Mouse (Mus musculus) ZHBTc4 (cell line): ENCODE data around the gene Cemip.
A peak's percentile ranks its signal among the peaks of the same experiment; 100 is the strongest.

Experiments
- DNase-seq: peaks from one replicate; pipeline ENCODE4 v3.0.0-alpha.2; 2011; ENCODE audit warnings: low read depth, low spot score

Gene Cemip

DNA sequence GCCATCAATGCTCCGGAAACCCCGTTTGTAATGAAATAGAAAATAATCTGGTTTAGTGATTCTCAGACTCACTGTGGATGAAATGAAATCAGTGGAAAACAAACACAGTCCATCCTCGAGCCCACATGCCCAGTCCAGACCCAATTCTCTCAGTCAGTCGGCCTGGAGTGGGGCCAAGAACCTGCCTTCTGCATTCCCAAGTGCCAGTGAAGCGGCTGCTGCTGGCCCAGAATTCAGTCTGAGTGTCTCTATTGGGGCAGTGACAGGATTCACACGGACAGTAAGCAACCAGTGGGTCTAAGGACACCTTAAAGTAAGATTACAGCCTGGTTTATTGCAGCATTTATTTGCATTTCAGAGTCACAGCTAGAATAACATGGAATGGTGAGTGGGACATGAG, 10.2 kb upstream of the Cemip start:
- DNase-seq, result no peak

DNA sequence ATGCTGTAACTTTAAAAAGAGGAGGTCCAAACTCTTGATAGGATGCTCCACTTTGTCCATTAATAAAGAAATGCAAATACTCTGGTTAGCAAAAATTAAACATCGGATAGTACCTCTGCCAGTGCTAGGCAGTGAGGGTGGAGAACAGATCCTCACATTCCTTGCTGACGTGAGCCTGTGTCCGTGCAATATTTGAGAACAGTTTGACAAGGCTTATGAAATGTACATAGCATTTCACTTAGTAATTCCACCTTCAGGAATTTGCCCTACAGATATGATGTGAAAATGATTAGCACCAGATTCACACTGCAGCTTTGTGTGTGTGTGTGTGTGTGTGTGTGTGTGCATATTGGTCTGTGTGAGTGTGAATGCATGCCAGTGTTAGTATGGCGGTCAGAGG, 4.5 kb upstream of the Cemip start:
- DNase-seq, result no peak

DNA sequence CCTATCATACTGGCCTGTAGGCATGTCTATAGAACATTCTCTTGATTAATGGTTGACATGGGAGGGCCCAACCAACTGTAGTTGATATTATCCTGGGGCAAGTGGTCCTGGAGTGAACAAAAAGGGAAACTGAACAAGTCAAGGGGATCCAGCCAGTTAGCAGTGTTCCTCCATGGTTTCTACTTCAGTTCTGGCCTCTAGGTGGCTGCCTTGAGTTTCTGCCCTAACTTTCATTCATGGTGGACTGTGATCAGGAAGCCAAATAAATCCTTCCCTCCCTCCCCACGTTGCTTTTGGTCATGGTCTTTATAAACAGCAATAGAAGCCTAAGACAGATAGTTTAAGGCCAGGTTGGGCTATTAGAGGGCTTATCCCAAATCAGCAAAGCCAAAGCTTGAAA, 3.5 kb upstream of the Cemip start:
- DNase-seq, result peak; percentile 57

DNA sequence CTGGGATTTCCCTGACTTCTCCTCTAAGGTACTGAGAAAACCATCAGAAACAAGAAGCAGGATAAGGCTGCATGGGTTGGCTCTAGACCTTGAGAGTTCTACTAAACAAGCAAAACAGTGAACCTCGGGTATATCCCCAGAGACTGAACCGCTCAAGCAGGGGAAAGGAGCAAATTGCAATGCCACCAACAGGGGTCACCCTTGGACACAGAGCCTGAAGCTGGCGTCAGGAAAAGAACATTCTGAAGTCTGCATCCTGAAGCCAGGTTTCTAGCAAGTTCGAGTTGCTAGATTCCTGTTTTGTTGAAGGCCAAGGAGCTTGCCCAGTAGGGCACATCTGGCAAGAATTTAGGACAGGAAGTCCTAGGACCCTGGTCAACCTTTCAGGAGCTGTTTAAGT, 2.7 kb upstream of the Cemip start:
- DNase-seq, result peak; percentile 89

DNA sequence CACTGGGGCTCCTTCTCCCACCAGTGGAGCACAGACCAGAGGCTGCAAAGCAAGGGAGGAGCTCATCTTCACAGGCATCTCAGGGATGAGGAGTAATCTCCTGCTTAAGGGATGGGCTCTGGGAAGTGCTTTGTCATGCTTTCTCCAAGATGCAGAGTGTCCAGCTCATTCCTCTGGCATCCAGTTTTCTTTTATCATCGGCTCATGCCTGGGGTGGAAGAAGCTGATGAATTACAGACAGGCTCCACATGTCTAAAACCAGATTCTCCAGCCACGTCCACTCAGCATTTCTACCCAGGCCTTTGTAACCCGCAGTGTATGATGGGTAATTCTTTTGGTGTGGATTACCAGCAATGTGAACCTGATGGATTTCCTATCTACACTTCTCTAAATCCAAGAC, 1.9 kb upstream of the Cemip start:
- DNase-seq, result peak; percentile 17

DNA sequence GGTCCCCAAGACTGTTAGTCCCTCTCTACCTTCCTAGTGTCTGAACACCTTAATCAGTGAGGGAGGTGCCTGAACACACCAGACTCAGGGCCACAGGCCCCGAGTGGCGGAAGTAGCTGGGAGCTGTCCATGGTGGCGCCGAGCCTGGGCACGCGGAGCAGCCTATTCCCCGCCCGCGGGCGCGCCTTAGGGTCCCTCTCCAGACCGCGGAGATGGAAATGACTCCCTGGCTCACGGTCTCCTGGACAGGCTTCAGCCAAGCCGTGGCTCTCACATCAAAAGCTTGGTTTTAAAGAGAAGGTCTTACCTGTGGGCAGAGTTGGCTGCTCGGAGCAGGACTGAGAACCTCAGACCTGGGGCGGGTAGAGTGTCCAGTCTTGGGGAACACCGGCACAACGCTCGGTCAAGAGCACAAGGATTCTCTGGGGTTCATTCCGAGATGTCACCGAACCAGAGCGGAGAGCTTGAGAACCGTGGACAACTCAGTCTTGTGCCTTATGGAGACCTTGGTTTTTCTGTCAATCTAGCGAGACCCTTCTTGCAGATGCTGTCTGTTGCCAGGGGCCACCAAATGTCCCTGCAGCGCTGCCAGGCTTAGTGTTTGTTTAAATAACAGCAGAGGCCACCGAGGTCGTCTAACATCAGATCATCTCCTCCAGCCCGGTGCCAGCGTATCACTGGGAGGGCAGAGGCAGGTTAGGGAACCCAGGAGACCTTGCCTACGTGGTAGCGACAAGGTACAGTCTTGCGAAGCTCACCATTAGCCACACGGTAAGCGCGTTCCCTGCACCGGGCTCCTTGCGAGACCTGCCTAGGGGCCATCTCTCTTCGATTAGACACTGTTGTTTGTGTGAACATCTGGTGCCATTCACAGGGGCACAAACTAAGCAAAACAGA, 1.0 kb downstream of the Cemip start:
- DNase-seq, result peak; percentile 84

DNA sequence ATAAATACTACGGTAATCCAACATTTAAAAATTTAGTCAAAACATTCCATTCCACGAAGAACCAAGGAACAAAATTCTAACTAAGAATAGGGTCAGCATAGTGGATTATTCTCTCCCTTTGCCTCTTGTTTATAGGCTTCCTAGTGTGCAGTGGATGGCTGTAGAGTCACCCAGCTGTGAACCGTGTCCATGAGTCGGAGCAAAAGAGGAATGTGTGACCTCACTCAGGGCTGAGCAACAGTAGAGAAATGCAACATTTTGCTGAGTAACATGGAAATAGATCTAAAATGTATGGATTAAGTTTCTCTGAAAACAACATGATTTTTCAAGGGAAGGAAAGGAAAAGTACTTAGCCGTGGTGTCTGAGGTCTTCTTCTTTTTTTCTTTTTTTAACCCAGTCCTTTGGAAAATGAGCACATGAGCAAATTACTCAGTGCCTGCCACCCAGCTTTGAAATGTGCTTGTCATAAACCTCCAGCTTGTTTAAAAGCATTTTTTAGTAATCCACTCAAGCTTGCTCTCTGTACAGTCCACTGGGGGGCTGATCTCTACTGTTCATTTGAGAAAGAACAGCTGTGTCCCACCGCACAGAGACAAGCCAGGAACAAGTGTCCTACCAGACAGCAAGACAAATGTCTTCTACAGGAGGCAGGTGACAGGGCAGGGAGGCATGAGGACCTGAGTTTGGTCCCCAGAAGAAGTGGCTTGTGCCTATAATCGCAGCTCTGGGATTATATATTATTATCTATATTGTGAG, 8.9 kb downstream of the Cemip start:
- no peak for DNase-seq

DNA sequence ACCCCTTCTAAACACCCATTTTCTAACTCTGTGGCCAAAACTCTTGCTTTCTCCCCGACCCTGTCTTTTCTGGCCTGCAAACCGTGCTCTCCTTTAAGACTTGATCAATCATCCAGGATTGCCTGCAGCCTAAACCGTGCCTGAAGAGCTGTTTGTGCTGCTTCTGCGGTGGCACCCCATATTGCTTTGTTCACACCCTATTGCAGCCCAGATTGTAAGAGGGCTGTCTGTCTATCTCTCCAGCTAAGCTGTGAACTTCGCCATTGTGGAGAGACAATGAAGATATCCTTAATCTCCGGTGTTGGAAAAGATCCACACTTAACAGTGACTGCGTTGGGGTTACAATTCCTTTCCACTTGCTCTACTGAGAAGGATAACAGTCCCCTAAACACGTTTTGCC, 12.0 kb downstream of the Cemip start:
- DNase-seq, result no peak

DNA sequence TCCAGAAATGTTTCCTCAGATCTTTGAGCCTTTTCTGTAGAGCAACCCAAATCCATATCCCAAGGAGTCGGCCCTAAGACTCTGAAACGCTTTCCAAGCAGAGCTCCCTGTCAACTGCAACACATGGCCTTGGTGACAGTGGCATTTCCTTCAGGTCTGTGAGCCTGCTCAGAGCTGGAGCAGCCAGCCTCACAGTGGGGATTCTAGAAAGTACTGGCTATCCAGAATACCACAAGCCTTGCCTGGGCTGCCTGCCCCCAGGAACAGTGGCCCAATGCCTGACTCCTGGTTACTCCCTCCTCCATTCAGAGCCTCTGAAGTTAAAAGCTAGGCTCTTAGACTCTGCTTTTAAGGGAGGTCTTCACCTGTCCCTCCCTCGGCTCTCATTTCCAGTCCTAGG, 12.4 kb downstream of the Cemip start:
- DNase-seq, result no peak

DNA sequence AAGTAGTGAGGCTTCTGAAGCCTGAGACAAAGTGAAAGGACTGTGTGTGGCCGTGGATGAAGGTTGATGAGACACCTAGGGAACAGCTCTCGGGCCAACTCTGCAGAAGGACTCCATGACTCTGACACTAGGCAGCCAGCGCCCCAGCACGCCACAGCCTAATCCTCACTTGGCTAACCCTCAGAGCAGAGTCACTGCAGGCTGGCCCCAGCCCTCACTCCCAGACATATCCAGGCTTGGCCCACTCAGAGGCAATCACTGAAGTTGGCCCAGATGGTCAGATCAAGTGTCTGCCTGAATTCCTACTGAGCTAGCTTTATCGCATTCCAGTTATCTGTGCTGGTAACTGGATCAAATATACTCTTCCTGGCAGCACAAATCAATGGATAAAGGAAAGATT, 17.4 kb downstream of the Cemip start:
- DNase-seq, result no peak

DNA sequence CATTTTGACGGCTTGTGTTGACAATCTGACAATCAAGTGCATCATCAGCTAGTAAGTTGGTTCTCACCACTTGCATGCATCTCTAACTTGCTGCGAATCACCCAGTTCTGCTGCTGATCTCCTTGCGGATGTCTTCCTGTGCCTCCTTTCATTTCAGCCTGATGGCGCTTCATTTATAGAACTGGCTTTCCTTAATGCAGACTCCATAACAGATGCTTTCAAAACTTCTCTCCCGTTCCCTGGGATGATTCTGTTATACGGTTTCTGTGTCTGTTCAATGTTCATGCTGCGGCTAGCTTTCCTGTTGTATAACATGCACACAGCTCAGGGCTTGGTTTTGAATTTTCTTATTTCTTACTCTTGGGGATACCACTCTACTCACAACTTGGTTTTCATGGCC, 26.5 kb downstream of the Cemip start:
- DNase-seq, result no peak

DNA sequence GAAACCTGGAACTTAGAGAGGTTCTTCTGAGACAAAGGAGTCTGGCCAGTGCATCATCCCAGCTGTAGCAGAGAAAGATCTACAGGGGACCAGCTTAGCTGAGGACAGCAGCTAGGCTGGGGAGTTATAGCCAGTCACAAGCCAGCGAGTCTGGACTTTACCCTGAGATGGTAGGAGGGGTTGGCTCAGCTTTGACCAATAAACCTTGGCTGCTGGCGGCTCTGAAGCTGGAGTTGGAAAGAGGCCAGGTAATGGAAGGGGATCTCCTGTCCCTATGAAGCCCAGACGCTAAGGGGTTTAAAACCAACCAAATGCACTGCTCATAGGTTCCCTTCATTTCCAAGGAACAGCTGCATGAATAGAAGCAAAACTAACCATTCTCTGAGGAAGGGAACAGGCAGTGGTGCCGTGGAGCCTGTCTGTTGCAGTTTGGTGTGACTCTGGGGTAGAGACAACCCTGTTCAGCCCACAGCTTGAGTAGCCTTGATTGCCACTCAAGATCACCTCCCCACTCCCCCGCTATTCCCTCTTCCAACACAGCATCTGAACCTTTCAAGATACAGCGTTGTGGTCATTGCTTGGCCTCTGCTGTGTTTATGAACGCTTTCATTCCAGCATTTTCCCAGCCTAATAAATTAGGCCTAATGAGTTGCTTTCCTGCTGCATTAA, 30.2 kb downstream of the Cemip start:
- no peak for DNase-seq

DNA sequence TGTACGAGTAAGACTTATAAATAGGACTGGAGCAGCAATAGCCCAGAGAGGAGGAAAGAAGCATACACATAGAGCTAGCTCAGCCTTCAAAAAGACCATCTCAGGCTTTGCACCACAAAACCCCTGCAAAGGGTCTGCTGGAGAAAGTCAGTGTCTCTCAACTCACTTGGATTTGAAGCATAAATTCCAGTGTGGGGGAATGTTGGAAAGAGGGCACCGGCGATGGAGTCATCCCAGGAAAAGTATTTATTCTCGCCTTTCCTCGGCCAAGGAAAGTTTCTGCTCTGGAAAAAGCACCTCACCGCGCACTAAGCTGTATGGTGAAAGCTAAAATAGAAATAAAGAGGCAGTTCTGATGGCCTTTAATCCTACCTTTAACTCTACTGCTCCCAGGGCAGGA, 32.4 kb downstream of the Cemip start:
- DNase-seq, result no peak

DNA sequence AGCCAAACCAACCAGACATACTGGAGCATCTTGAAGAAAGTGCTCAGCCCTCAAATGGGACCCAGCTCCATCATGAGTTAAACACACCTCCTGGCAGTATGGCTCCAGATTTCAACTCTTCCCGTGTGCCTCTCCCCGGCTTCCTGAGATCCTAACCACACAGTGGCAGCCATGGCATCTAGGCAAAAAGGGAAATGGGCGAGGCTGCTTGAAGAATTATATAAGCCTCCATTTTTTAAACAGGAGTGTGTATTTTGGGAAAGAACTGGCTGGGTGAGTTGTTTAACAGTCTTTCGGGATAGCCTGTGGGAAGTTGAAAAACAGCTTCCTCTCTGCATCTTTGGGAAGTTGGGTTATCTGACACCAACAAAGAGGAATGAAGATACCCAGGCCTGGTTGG, 34.9 kb downstream of the Cemip start:
- no peak for DNase-seq

DNA sequence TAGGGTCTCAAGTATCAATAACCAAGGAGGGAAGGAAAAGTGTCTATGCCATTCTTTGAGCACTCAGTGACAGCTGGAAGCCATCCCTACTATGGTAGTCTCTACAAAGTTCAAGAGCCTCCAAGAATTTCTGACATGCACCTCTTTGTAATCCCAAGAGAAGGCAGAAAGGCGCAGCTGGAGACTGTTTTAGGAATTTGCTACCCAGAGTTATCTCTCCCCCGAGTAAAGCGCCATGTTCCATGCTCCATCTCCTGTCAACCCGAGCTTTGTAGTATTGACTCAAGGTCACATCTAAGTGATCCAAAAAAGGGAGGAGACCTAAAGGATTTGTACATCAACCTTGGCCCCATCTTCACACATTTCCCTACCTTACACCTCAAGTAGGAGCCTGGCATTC, 40.8 kb downstream of the Cemip start:
- no peak for DNase-seq

DNA sequence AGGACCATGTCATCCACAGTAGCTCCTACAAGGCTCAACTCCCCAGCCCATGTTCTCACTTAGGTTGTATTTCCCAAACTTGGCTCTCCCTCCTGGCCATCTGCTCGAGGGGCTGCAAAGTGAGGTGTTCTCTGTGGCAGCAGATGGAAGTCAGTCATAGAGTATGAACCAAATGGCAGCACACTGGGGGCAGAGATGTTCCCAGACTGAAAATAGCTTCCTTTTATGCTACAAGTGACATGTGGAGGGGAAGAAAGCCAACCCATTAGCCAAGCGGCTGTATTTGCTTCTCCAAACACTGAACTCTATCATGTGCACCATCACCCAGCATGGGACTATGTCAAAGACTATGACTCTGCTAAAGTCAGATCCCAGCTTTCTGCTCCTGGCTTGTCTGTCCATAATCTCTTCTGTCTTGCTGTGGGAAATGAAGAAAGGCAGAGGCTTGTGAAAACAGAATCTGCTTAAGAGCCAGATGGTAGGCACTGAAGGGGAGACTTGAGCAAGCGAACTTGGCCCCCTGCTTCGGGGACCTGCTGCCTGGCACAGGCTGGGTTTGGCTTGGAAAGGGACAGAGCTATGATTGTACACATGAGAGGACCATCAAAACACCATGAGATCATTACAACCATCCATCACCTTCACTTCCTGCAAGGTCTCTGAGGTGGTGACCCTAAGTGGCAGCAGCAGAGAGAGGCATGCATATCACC, 41.6 kb downstream of the Cemip start:
- DNase-seq, result no peak

DNA sequence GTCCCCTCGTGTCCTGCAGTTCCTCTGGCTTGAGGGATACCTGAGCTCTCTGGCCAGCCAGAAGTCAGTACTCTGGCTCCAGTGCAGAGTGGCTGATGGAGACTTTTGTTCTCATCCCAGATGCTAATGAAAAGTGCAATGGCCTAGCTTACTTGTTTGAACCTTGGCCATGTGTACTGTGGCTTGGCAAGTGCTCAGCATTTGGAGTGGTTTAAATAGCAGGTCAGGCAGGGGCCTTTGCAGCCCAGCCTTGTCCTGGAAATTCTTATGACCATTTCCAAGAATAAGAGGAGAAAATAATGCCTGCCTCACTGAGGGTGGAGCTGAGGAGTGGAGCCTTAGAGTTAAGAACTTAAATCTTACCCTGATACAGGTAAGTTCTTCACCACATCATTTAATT, 43.6 kb downstream of the Cemip start:
- DNase-seq, result no peak

DNA sequence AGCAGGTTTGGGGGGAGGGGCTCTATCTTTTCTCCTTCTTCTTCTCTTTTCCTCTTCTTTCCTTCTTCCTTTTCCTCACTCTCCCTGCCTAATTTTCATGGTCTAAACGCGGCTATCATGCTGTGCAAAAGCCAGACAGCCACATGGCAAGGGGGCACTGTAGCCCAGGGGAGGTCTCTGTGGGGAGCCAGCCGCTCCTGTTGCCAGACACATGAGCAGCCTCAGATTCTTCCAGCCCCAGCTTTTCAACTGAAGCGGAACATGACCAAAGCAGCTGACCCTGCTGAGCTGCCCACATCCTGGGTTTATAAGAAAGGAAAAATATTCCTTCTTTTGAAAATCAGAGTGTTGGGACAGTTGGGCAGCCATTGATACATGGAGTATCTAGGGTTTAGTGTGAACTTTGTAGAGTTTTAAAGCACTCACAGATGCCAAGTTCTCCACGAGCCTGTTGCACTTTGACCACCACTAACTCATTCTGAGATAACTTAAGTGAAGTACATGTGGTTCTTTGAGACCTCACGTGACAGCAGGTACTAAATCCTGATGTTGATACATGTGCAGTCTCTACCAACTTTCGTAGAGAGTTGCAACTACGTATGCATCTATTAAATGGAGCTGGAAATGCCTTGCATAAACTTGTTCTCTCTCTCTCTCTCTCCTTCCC, 46.3 kb downstream of the Cemip start:
- no peak for DNase-seq

DNA sequence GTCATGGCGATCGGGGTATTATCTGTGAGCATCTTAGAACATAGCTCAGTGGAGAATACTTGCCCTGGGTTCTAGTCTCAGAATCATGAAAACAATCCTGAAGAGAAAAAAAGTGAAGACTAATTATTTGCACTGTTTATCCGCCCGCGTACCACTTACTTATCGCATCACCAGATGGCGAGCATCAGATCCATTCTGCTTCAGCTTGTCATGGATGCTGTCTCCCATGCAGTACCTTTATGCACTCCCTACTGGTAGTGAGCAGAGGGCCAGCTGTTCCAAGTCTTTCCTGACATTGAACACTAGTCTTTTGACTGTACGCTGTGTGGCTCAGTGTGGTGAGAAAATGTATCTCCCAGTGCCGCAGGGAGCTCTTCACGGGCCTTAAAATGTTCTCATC, 47.7 kb downstream of the Cemip start:
- no peak for DNase-seq

DNA sequence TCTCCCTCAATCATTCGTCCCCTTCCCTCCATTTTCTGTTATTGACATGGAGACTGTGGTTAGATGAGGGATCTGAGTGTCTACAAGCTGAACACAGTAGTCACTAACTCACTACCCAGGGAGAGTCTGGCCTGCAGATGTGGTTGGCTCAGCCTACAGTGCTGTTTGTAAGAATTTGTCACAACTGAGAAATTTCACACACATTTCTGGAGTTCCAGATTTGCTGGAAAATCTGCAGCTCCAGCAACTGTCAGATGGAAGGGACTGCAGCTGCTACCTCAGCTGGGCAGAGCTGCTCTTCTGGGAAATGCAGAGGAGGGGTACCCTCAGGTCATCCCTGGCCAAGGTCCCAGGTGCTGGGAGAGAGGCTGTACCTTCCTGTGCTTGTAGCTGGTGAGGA, 53.5 kb downstream of the Cemip start:
- DNase-seq, result no peak

DNA sequence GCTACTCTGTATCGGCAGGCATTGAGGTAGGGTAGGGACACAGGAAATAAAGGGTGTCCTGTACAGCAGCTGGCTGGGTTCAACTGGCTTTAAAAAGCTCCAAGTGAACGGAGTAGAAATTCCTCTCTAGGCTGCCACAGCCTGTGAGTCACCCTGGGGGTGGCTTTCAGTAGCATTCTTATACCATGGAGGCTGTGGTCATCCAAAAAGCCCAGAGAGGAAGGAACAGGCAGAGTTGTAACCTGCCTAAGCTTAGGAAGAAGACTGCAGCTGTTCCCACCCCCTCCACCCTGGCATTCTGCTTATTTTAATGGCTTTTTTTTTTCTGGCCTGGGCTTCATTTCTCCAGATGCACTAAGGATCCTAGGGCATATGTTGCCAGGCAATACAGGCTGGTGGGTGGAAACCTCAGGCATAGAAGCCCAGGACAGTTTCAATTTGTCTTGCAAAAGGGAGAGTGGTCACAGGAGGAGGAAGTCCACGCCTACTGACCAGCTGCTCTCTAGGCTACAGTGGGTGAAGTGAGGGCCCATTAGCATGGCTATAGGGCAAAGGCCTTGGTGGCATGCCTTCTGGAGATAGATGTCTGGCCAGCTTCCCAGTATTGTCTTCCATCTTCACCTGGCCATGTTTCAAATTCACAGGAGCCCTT, 57.1 kb downstream of the Cemip start:
- no peak for DNase-seq
